Mouse (Mus musculus) thymus, adult 18-20 months (tissue): ENCODE data around the gene Cox7b2.
"Not testable (repeated sequence)": the region's sequence is repeated elsewhere in the genome, so short reads cannot be mapped to it uniquely, and the experiment has no call there.

Experiments used
- DNase-seq, 2 experiments: peaks; one replicate each; pipeline ENCODE4 v3.0.0; 2022; ENCODE audit warnings: mixed read lengths in 2 of 2

Cox7b2 gene

DNA sequence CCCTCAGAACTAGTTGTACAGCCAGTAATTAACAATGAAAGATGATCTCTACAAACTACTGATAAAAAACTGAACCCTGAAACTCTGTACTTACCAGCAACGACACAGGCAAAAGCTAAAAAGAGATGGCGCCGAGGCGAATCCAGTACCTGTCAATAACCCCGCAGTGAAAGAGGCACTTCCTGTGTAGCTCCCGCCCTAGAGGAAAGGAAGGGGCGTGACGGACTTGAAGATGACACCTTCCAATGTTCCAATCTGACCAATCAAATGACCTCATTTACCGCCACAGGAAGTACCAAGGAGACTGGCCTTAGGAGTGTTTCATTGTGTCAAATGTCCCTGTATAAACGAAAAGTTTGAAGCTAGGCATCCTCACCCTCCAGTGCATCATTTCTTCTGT, at the start of gene Cox7b2:
Gene Cox7b2, minus strand, starts transcription at position 127 of the 400 bp plus-strand sequence.
- DNase-seq: no peak

DNA sequence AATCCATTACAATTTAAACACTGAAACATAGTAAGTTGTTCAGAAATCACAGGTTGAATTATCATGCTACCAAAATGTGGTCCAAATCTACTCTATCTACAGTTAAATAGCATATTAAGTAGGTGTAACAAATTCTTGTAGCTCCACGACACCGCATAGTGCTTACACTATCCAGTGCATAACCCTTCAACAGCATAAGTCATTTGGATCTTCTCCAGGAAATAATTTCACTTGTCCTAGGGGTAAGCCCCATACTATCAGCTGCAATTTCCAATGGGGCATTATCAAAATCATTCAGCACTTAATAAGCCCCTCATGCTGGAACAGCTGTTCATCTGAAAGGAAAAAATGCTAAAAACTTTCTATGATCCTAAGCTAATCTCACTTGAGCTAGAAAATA, 47.3 kb upstream of the Cox7b2 start:
- DNase-seq: no peak

DNA sequence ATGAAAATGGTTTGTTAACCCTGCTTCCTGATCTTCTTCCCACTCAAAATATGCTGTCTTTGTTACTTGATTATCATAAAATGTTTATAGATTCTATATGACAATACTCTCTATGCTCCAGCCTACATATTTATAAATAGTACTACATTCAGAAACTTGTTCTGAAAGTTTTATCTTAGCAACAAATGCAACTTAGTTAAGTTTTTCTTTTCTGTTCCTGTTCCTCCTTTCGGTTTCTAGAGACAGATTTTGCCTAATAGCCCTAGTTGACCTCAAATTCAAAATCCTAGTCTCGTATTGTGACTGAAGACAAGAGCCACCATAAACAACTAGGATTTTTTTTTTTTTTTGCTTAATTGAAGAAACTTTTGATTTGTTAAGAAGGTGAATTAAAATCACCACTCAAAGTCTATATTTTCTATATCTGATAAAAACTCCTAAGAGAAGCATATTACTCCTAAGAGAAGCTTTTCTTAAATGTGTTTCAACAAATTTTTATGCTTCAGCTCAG, 45.8 kb upstream of the Cox7b2 start:
- no peak for DNase-seq

DNA sequence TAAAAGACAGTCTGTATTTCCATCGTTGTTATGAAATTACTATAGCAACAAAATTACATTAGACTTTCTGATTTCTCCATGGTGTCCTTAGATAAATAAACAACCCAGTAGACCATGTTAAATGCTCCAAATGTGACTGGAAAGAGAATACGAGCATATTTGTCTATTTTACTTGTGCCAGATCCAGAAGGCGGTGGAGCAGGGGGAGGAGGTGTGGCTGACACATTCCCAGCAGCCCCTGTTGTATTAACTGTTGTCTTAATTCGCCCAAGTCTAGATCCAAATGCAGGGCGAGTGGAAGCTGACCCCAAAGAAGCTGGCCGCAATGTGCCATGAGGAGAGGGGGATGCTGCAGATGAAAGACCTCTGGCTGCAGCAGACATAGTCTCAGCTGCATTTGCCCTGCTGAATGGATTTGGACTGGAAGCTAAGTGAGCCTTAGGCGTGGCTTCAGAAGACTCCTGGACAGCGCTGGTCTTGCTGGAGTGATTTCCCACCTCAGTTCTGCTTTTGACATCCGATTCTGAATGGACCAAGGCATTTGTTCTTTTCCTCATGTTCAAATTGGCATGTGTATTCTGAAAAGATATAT, 23.7 kb upstream of the Cox7b2 start:
- no peak for DNase-seq

DNA sequence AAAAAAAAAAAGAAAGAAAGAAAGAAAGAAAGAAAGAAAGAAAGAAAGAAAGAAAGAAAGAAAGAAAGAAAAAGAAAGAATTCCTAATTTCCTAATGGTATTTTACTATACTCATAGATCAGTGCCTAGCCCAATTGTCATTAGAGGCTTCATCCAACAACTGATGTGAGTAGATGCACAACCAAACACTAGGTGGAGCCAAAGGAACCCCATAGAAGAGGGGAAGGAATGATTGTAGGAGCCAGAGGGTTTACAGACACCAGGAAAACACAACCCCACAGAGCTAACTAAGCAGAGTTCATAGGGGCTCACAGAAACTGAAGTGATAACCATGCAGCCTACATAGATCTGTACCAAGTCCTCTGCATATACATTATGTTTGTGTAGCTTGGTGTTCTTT, 2.5 kb downstream of the Cox7b2 start:
- no peak for DNase-seq

DNA sequence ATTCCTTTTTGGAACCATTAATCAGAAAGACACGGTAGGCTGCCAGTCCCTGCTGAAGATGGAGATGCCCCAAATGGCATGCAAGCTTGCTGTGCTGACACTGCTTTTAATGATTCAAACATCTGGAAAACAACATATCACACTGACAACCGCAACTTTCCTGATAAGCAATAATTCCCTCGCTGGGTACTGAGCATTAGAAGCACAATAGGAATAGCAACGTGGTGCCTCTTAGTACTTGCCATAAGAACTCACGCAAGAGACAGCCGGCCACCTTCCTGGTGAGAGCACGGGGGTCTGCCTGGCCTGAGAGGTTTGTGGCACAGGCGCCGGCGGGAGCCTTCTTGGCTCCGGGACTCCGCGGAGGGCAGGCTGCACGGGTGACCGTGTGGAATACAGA, 22.5 kb downstream of the Cox7b2 start:
- DNase-seq: not testable (repeated sequence)

DNA sequence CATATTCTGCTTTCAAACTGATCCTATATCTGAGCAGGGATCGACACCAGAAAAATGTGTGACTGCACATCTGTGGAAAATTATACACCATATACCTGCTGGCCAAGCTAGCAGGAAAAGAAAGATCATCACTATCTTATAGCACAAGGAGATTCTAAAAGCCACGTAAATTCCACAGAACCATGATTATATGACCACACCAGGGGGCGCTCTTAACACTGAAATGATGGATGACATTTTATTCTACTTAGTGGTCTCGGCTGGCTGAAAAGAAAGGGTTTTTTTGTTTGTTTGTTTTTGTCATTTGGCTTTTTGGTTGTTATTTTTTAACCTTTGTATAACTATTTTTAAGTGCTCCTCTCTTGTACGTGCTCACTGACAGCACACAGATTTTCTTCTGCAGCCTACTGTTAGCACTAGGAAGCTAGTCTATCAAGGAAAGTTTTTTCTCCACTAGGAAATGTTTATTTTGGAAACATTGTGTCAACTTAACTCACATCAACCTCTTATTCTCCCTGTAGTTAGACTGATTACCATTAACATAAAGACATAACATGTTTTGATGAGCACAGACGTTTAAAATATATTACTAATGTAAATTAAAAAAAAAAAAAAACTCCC, 45.8 kb downstream of the Cox7b2 start:
- DNase-seq: no peak

DNA sequence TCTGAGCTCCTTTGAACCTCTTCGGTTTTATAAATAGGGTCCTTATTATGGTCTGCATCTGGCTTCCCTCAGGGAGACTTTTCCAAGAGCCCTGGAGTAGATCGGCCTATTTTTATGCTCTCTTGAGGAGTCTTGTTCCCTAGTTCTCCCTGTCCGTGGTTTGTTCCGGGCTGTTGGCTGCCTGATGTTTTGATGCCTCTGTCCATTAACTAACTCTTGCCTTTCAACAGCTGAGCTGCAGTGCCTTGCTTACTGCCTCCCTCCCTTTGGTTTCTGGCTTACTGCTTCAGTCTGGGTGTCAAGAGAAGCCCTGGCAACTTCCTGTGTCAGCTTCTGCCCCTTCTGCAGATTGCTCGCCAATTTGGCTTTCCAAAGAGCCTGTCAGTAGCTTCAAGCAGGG, 52.4 kb downstream of the Cox7b2 start:
- no peak for DNase-seq

DNA sequence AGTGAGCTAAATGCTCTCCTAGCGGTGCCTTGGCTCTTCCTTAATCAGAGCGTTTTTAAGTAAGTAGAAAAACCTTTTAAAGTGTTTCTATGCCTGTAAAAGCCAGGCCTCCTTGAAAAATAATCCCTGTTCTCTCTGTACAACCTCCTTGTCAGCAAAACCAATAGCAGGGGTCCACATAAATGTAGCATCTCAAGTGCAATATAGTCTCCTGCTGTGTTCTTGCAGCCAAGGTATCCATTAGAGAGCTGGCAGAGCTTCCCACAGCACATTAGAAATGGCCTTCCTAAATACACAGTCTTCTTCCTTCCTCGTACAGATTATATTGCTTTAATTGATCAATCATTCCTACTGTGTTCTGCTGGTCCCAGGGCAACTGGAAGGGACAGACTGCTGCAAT, 91.0 kb downstream of the Cox7b2 start:
- no peak for DNase-seq

DNA sequence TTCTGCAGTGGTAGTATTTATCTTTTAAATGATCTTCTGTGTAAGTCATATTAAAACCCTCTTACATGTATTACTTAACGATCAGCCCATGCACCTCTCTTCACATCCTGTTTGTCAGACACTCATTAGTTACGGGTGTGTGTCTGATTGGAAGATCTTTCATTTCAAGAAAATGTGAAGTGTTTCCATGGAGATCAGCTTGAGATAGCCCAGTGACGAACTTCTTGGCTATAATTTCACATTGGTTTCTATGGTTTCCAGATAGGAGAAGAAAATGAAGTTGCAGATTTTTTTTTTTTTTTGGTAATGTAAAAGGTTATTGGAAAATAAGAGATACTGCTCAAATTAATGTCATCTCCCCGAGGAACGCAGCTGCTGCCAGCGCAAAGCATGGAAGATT, 107.8 kb downstream of the Cox7b2 start:
- no peak for DNase-seq
